Mouse (Mus musculus) lung, adult 2 months (tissue): ENCODE data around the gene Ppfia4.

Experiments
- CTCF ChIP-seq: fragments of 200-500 bp; IDR thresholded peaks from 2 replicates; pipeline ENCODE4 v1.5.1; 2011; ENCODE audit warnings: mild to moderate bottlenecking, low read length, control low read depth; ENCODE audit not compliant: insufficient read depth
- POLR2A ChIP-seq: fragments of 200-500 bp; IDR thresholded peaks from 2 replicates; pipeline ENCODE4 v1.6.1; 2011; ENCODE audit warnings: low read depth, mild to moderate bottlenecking, control low read depth, low read length, borderline replicate concordance; ENCODE audit errors: extremely low read depth

DNA sequence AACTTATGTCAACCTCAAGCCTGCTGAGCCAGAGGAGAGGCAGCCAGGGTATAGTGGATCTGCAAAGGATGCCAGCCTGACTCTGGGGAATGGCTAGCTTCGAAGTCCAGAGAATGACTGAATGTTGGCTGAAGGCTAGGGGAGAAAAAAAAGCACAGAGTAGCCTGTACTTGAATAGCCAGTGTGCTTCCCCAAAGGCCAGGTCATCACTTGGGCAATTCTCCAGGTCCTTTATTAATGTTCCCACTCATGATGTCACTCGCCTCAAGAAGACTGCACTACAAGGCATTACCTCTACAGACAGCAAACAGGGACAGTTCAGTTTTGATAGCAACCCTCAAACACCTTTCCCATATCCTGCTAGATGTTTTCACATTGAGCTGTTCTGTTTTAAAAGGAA is 22.4 kb downstream of the Ppfia4 start:
- TF ChIP-seq CTCF (no peak), POLR2A (no peak)
